9 mouse cellular contexts compared by ENCODE assay signal in genomic region chr5:120626399-120626798, GRCm38 (mm10). TPM values are rescaled to one million over a fixed set of nuclear protein-coding genes. Genes with fewer than 3 reads are reported as not detected.
A peak's percentile ranks its signal among the peaks of the same experiment; 100 is the strongest.
DNase-seq lines count a peak whose midpoint lies in the region; ATAC-seq lines count a peak whose summit lies in the region.
"Had no signal": no experiment of that assay in that cellular context is flagged by ENCODE, and none has a peak within 500 bp of the region (broad histone marks: within the 10 kb centered on the region; RNA-seq: fewer than 3 reads in every experiment).

No protein-coding gene starts in this region.

- WGBS in intestine, embryonic 15.5 days = 47% methylated on average over 17 of the region's 19 CpGs
- WGBS in neural tube, embryonic 11.5 days = 28% methylated on average over 19 of the region's 19 CpGs
- 34% methylated on average over 19 of the region's 19 CpGs for WGBS in midbrain, embryonic 15.5 days

- peak; percentile 56 for DNase-seq in kidney, postnatal 10 days
- no peak for DNase-seq in kidney, adult 8-10 months
- DNase-seq in R1 (ENCODE audit: low read depth, low spot score) = peak; percentile 97
- DNase-seq in neural tube, embryonic 11.5 days (ENCODE audit: low spot score) = peak; percentile 62
- no peak for DNase-seq in left cerebral cortex, postnatal 4 days
- DNase-seq in adrenal gland, adult 8-10 months = no peak

- ATAC-seq in intestine, embryonic 15.5 days = peak; percentile 62
- peak; percentile 36; the same call in 1 of the 2 replicates for ATAC-seq in neural tube, embryonic 11.5 days (ENCODE audit: insufficient read depth, low FRiP score, low TSS enrichment)
- ATAC-seq in midbrain, embryonic 15.5 days (replicated peaks) = no peak

- H3K4me1 ChIP-seq in intestine, embryonic 15.5 days (replicated peaks) = peaks cover 6% of the 10 kb centered on the region; the same call in 1 of the 2 replicates
- no peaks in the 10 kb centered on the region for H3K4me1 ChIP-seq in neural tube, embryonic 11.5 days (ENCODE audit: control insufficient read depth, insufficient read depth, low read length)
- H3K4me1 ChIP-seq in midbrain, embryonic 15.5 days = peaks cover 5% of the 10 kb centered on the region

- H3K4me3 ChIP-seq in intestine, embryonic 15.5 days (replicated peaks) = no peak overlapping the region
- H3K4me3 ChIP-seq in neural tube, embryonic 11.5 days (ENCODE audit: low read depth, low read length) = no peak overlapping the region
- H3K4me3 ChIP-seq in midbrain, embryonic 15.5 days = no peak overlapping the region

- no peaks in the 10 kb centered on the region for H3K9me3 ChIP-seq in intestine, embryonic 15.5 days
- no peaks in the 10 kb centered on the region for H3K9me3 ChIP-seq in neural tube, embryonic 11.5 days (ENCODE audit: control insufficient read depth, low read length)
- no peaks in the 10 kb centered on the region for H3K9me3 ChIP-seq in midbrain, embryonic 15.5 days

- no peak overlapping the region for H3K9ac ChIP-seq in intestine, embryonic 15.5 days
- no peak overlapping the region for H3K9ac ChIP-seq in neural tube, embryonic 11.5 days (ENCODE audit: low read length)
- H3K9ac ChIP-seq in midbrain, embryonic 15.5 days = no peak overlapping the region

- H3K27ac ChIP-seq in intestine, embryonic 15.5 days = no peak overlapping the region
- H3K27ac ChIP-seq in neural tube, embryonic 11.5 days (ENCODE audit: low read depth, low read length) = no peak overlapping the region
- H3K27ac ChIP-seq in midbrain, embryonic 15.5 days = no peak overlapping the region

- H3K36me3 ChIP-seq in intestine, embryonic 15.5 days = peaks cover 49% of the 10 kb centered on the region
- H3K36me3 ChIP-seq in neural tube, embryonic 11.5 days (ENCODE audit: control insufficient read depth, insufficient read depth, low read length) = peaks cover 25% of the 10 kb centered on the region
- H3K36me3 ChIP-seq in midbrain, embryonic 15.5 days (replicated peaks) = peaks cover 19% of the 10 kb centered on the region; the same call in 1 of the 2 replicates

- intact Hi-C loops in left cerebral cortex, postnatal 4 days (cut with DNase I) = loop anchor here (10.0 kb wide), 1 partner anchor 118 kb away; the partner anchor contains the start of gene Oas2

- H3K4me2 ChIP-seq in intestine, embryonic 15.5 days (replicated peaks) = no peak overlapping the region
- H3K4me2 ChIP-seq in neural tube, embryonic 11.5 days (ENCODE audit: low read depth) = no peak overlapping the region
- H3K4me2 ChIP-seq in midbrain, embryonic 15.5 days = no peak overlapping the region

- 0 out of 2 replicates have a peak, but pooled peaks cover 4% of the 10 kb centered on the region for H3K27me3 ChIP-seq in intestine, embryonic 15.5 days (replicated peaks)
- 0 out of 2 replicates have a peak, but pooled peaks cover under 1% of the 10 kb centered on the region for H3K27me3 ChIP-seq in neural tube, embryonic 11.5 days (ENCODE audit: control insufficient read depth, insufficient read depth, low read length)
- peaks cover 8% of the 10 kb centered on the region for H3K27me3 ChIP-seq in midbrain, embryonic 15.5 days (replicated peaks)

RNA-seq across cellular contexts. Expression of gene Cfap73, which starts 7.6 kb away (rescaled TPM):
- not detected in 2 replicates for polyA plus RNA-seq in intestine, embryonic 15.5 days (2015; fragmentation: Nextera tagmentation; extraction: Ambion mirVana)
- polyA plus RNA-seq in neural tube, embryonic 11.5 days (2014; fragmentation: Nextera tagmentation; extraction: Ambion mirVana) = not detected in 2 replicates
- total RNA-seq in left cerebral cortex, postnatal 4 days (2021) = under 1 TPM in 1 of 2 experiments, not detected in 1; 0.40 TPM
- total RNA-seq in adrenal gland, adult 8-10 months (2022) = under 1 TPM in 3 of 4 experiments, not detected in 1; 0.32 to 0.63 (median 0.46) TPM
- polyA plus RNA-seq in midbrain, embryonic 15.5 days (2015; fragmentation: Nextera tagmentation; extraction: Ambion mirVana) = 0.44 and 0.70 TPM in 2 replicates
- polyA plus RNA-seq: stomach, embryonic 14.5 days had no signal

RNA-seq across cellular contexts. Expression of gene Ddx54, which starts 13.9 kb away (rescaled TPM):
- polyA plus RNA-seq in intestine, embryonic 15.5 days (2015; fragmentation: Nextera tagmentation; extraction: Ambion mirVana) = 47.5 and 49.3 TPM in 2 replicates
- 42.0 and 42.6 TPM in 2 replicates for polyA plus RNA-seq in neural tube, embryonic 11.5 days (2014; fragmentation: Nextera tagmentation; extraction: Ambion mirVana)
- 10 to 100 TPM; 52.0 to 55.4 TPM for total RNA-seq in left cerebral cortex, postnatal 4 days (2021)
- 10 to 100 TPM; 44.1 to 57.3 (median 56.5) TPM for total RNA-seq in adrenal gland, adult 8-10 months (2022)
- 39.9 and 43.7 TPM in 2 replicates for polyA plus RNA-seq in midbrain, embryonic 15.5 days (2015; fragmentation: Nextera tagmentation; extraction: Ambion mirVana)

RNA-seq across cellular contexts. Expression of gene Rita1, which starts 14.0 kb away (rescaled TPM):
- polyA plus RNA-seq in intestine, embryonic 15.5 days (2015; fragmentation: Nextera tagmentation; extraction: Ambion mirVana) = 10.6 and 11.4 TPM in 2 replicates
- 12.3 and 13.2 TPM in 2 replicates for polyA plus RNA-seq in neural tube, embryonic 11.5 days (2014; fragmentation: Nextera tagmentation; extraction: Ambion mirVana)
- total RNA-seq in left cerebral cortex, postnatal 4 days (2021) = 10 to 100 TPM; 22.7 to 26.0 TPM
- 10 to 100 TPM; 17.0 to 30.2 (median 22.3) TPM for total RNA-seq in adrenal gland, adult 8-10 months (2022)
- polyA plus RNA-seq in midbrain, embryonic 15.5 days (2015; fragmentation: Nextera tagmentation; extraction: Ambion mirVana) = 28.3 and 30.6 TPM in 2 replicates

RNA-seq across cellular contexts. Expression of gene Rasal1, which starts 22.2 kb away (rescaled TPM):
- polyA plus RNA-seq in intestine, embryonic 15.5 days (2015; fragmentation: Nextera tagmentation; extraction: Ambion mirVana) = 0.49 and 1.0 TPM in 2 replicates
- polyA plus RNA-seq in neural tube, embryonic 11.5 days (2014; fragmentation: Nextera tagmentation; extraction: Ambion mirVana) = 0.39 TPM in 1 of 2 replicates, not detected in the other
- 10 to 100 TPM; 42.2 to 54.6 TPM for total RNA-seq in left cerebral cortex, postnatal 4 days (2021)
- 10 to 100 TPM in 3 of 4 experiments, 1 to 10 TPM in 1; 7.0 to 15.2 (median 12.2) TPM for total RNA-seq in adrenal gland, adult 8-10 months (2022)
- polyA plus RNA-seq in midbrain, embryonic 15.5 days (2015; fragmentation: Nextera tagmentation; extraction: Ambion mirVana) = 1.0 and 1.6 TPM in 2 replicates

RNA-seq across cellular contexts. Expression of gene Iqcd, which starts 37.6 kb away (rescaled TPM):
- 0.28 and 0.40 TPM in 2 replicates for polyA plus RNA-seq in intestine, embryonic 15.5 days (2015; fragmentation: Nextera tagmentation; extraction: Ambion mirVana)
- polyA plus RNA-seq in neural tube, embryonic 11.5 days (2014; fragmentation: Nextera tagmentation; extraction: Ambion mirVana) = 0.62 and 0.81 TPM in 2 replicates
- total RNA-seq in left cerebral cortex, postnatal 4 days (2021) = under 1 TPM; 0.58 to 0.64 TPM
- total RNA-seq in adrenal gland, adult 8-10 months (2022) = 1 to 10 TPM in 2 of 4 experiments, under 1 TPM in 2; 0.42 to 1.8 (median 1.1) TPM
- 1.7 and 1.8 TPM in 2 replicates for polyA plus RNA-seq in midbrain, embryonic 15.5 days (2015; fragmentation: Nextera tagmentation; extraction: Ambion mirVana)

Comparison
In these comparisons a context has a peak if more than half of its experiments do, and no peak if none do; other contexts are left out.
1. DNase-seq: peak in kidney, postnatal 10 days (single experiment), R1 (single experiment) and neural tube, embryonic 11.5 days (single experiment); none in kidney, adult 8-10 months (0 of 2), left cerebral cortex, postnatal 4 days (single experiment) and adrenal gland, adult 8-10 months (single experiment).